Mouse (Mus musculus) C2C12 (cell line): Measurements from ENCODE around the gene Dnajb8. TPM values are rescaled to one million over a fixed set of nuclear protein-coding genes. Genes with fewer than 3 reads are reported as not detected.

Experiments used
- H3K27me3 ChIP-seq: one replicate; pipeline ENCODE4 v1.6.1; 2011; ENCODE audit not compliant: control insufficient read depth, insufficient read depth, insufficient read length
- H3K36me3 ChIP-seq: one replicate; pipeline ENCODE4 v1.6.1; 2011; ENCODE audit not compliant: control insufficient read depth, insufficient read depth
- H3K4me3 ChIP-seq: one replicate; pipeline ENCODE4 v1.5.1; 2011; ENCODE audit warnings: mild to moderate bottlenecking, control low read depth; ENCODE audit not compliant: poor library complexity, insufficient read depth, severe bottlenecking
- H3K79me2 ChIP-seq: one replicate; pipeline ENCODE4 v1.6.1; 2011; ENCODE audit not compliant: control insufficient read depth, insufficient read depth
- H3K79me3 ChIP-seq: one replicate; pipeline ENCODE4 v1.6.1; 2011; ENCODE audit warnings: low read depth, control low read depth
- H3ac ChIP-seq: one replicate; pipeline ENCODE3; 2011; ENCODE audit warnings: low read depth; ENCODE audit not compliant: control insufficient read depth, insufficient read length
- CEBPB ChIP-seq: IDR thresholded peaks from one replicate; pipeline ENCODE4 v1.6.1; 2011; ENCODE audit warnings: low read depth, mild to moderate bottlenecking, control low read depth, moderate library complexity
- CTCF ChIP-seq: IDR thresholded peaks from one replicate; pipeline ENCODE4 v1.5.1; 2011; ENCODE audit not compliant: control insufficient read depth, insufficient read depth, insufficient read length
- FOSL1 ChIP-seq: IDR thresholded peaks from one replicate; pipeline ENCODE4 v1.8.0; 2011; ENCODE audit warnings: mild to moderate bottlenecking, low read length; ENCODE audit not compliant: poor library complexity, insufficient read depth, severe bottlenecking
- MAX ChIP-seq: IDR thresholded peaks from one replicate; pipeline ENCODE4 v1.6.1; 2011; ENCODE audit warnings: mild to moderate bottlenecking, control low read depth
- MYOD1 ChIP-seq: IDR thresholded peaks from one replicate; pipeline ENCODE4 v1.6.1; 2011; ENCODE audit warnings: low read depth; ENCODE audit not compliant: control insufficient read depth, insufficient read length
- MYOG ChIP-seq: IDR thresholded peaks from one replicate; pipeline ENCODE4 v1.6.1; 2011; ENCODE audit not compliant: control insufficient read depth, insufficient read length; ENCODE audit errors: extremely low read depth
- USF1 ChIP-seq: IDR thresholded peaks from one replicate; pipeline ENCODE4 v1.6.1; 2011; ENCODE audit warnings: low read depth, mild to moderate bottlenecking, control low read depth, moderate library complexity
- polyA plus RNA-seq: library from polyadenylated mRNA; unstranded; fragments of >200 nt; fragmentation: generic; extraction: Trizol; gene quantifications from one replicate; pipeline ENCODE4 v1.2.1, GENCODE M21; 2012; ENCODE audit warnings: missing spikeins

Dnajb8 gene
- polyA plus RNA-seq, 1 experiment: not detected

- TF ChIP-seq CTCF (no peak), FOSL1 (no peak), MAX (no peak), CEBPB (no peak), MYOD1 (no peak), MYOG (no peak)
- Histone ChIP-seq H3K4me3 (no peak overlapping the region), H3K27me3 (no peaks in the 10 kb centered on the region), H3K79me3 (no peaks in the 10 kb centered on the region), H3ac (no peak overlapping the region), H3K36me3 (peaks cover 25% of the 10 kb centered on the region), H3K79me2 (peaks cover 6% of the 10 kb centered on the region)
These were observed 15.5 kb upstream of the Dnajb8 start for GRCm38 (mm10) chr6:88206566-88206965.

- Histone ChIP-seq H3K79me2 (no peaks in the 10 kb centered on the region), H3ac (no peak overlapping the region), H3K27me3 (no peaks in the 10 kb centered on the region), H3K4me3 (no peak overlapping the region), H3K79me3 (no peaks in the 10 kb centered on the region), H3K36me3 (peaks cover 25% of the 10 kb centered on the region)
- no peak for TF ChIP-seq FOSL1
- no peak for TF ChIP-seq MYOD1
- TF ChIP-seq MYOG: no peak
- TF ChIP-seq CTCF: no peak
- TF ChIP-seq MAX: no peak
- no peak for TF ChIP-seq USF1
These were observed 14.6 kb upstream of the Dnajb8 start for GRCm38 (mm10) chr6:88207403-88208033.

GRCm38 (mm10) chr6:88208321-88208720 lies 13.7 kb upstream of the Dnajb8 start:
- TF ChIP-seq USF1: no peak
- TF ChIP-seq FOSL1: no peak
- no peak for TF ChIP-seq CTCF
- TF ChIP-seq CEBPB: no peak
- TF ChIP-seq MYOD1: no peak
- TF ChIP-seq MAX: no peak
- no peak for TF ChIP-seq MYOG
- H3K36me3 ChIP-seq: peaks cover 25% of the 10 kb centered on the region
- no peak overlapping the region for H3ac ChIP-seq
- no peaks in the 10 kb centered on the region for H3K79me3 ChIP-seq
- H3K79me2 ChIP-seq: no peaks in the 10 kb centered on the region
- no peaks in the 10 kb centered on the region for H3K27me3 ChIP-seq
- no peak overlapping the region for H3K4me3 ChIP-seq

- Histone ChIP-seq H3K36me3 (peaks cover 16% of the 10 kb centered on the region), H3ac (no peak overlapping the region), H3K27me3 (no peaks in the 10 kb centered on the region), H3K79me2 (no peaks in the 10 kb centered on the region), H3K79me3 (no peaks in the 10 kb centered on the region), H3K4me3 (no peak overlapping the region)
- no peak for TF ChIP-seq USF1
- TF ChIP-seq MYOD1: no peak
These were observed 12.6 kb upstream of the Dnajb8 start for GRCm38 (mm10) chr6:88209453-88209852.

- H3K79me3 ChIP-seq: no peaks in the 10 kb centered on the region
- no peaks in the 10 kb centered on the region for H3K79me2 ChIP-seq
- H3ac ChIP-seq: no peak overlapping the region
- H3K27me3 ChIP-seq: no peaks in the 10 kb centered on the region
- peaks cover 10% of the 10 kb centered on the region for H3K36me3 ChIP-seq
- no peak overlapping the region for H3K4me3 ChIP-seq
- TF ChIP-seq CTCF (no peak), MYOD1 (no peak), MYOG (no peak), FOSL1 (no peak), MAX (no peak), USF1 (no peak), CEBPB (no peak)
These were observed 11.9 kb upstream of the Dnajb8 start for GRCm38 (mm10) chr6:88210182-88210581.

- no peak for TF ChIP-seq MAX
- no peaks in the 10 kb centered on the region for H3K79me3 ChIP-seq
- no peak overlapping the region for H3ac ChIP-seq
- no peaks in the 10 kb centered on the region for H3K36me3 ChIP-seq
- peaks cover 8% of the 10 kb centered on the region for H3K27me3 ChIP-seq
- no peak overlapping the region for H3K4me3 ChIP-seq
- H3K79me2 ChIP-seq: no peaks in the 10 kb centered on the region
These were observed 6.3 kb upstream of the Dnajb8 start for GRCm38 (mm10) chr6:88215797-88216196.
